Mouse (Mus musculus) heart, embryonic 11.5 days (tissue): ENCODE measurements at regions not wholly inside any gene's neighbourhood (a gene's known extent, or its start where the extent isn't known, plus 50 kb on each side); places are given as distances from the start of the nearest gene placed in this dataset.

Experiments
- ATAC-seq: fragments of 200-750 bp; cut with Nextera tagmentation; replicated peaks from 2 replicates; pipeline ENCODE4 v1.8.0; 2017; ENCODE audit warnings: moderate library complexity; ENCODE audit not compliant: insufficient number of reproducible peaks, low FRiP score, low TSS enrichment
- H3K27ac ChIP-seq: fragments of 300-500 bp; sonication (generic); 2 replicates; pipeline ENCODE4 v1.5.1; 2014; ENCODE audit warnings: mild to moderate bottlenecking, low read depth, low read length
- H3K27me3 ChIP-seq: fragments of 300-500 bp; sonication (generic); 2 replicates; pipeline ENCODE4 v1.6.1; 2014; ENCODE audit warnings: mild to moderate bottlenecking, low read length, mixed read lengths; ENCODE audit not compliant: control insufficient read depth, insufficient read depth
- H3K36me3 ChIP-seq: fragments of 300-500 bp; sonication (generic); 2 replicates; pipeline ENCODE4 v1.6.1; 2014; ENCODE audit warnings: mild to moderate bottlenecking, low read length, moderate library complexity, mixed read lengths; ENCODE audit not compliant: control insufficient read depth, insufficient read depth
- H3K4me1 ChIP-seq: fragments of 300-500 bp; sonication (generic); 2 replicates; pipeline ENCODE4 v1.6.1; 2014; ENCODE audit warnings: low read length; ENCODE audit not compliant: control insufficient read depth, insufficient read depth
- H3K4me2 ChIP-seq: fragments of 300-500 bp; sonication (generic); 2 replicates; pipeline ENCODE4 v1.6.1; 2014; ENCODE audit warnings: mild to moderate bottlenecking, moderate library complexity
- H3K4me3 ChIP-seq: fragments of 300-500 bp; sonication (generic); 2 replicates; pipeline ENCODE4 v1.5.1; 2014; ENCODE audit warnings: low read depth, low read length
- H3K9ac ChIP-seq: fragments of 300-500 bp; sonication (generic); 2 replicates; pipeline ENCODE4 v1.6.1; 2014; ENCODE audit warnings: mild to moderate bottlenecking, low read depth, low read length, moderate library complexity
- H3K9me3 ChIP-seq: fragments of 300-500 bp; sonication (generic); replicated peaks from 2 replicates; pipeline ENCODE4 v1.6.1; 2016; ENCODE audit warnings: low read length; ENCODE audit not compliant: control insufficient read depth
- WGBS: fragments of 180-500 bp; shearing (Covaris S2); extraction: QIAGEN DNeasy Blood & Tissue Kit; methylation state at CpG from one replicate; pipeline ENCODE4 v1.1.7; 2014; ENCODE audit not compliant: insufficient replicate concordance; 5-methylcytosine and 5-hydroxymethylcytosine counted together

DNA sequence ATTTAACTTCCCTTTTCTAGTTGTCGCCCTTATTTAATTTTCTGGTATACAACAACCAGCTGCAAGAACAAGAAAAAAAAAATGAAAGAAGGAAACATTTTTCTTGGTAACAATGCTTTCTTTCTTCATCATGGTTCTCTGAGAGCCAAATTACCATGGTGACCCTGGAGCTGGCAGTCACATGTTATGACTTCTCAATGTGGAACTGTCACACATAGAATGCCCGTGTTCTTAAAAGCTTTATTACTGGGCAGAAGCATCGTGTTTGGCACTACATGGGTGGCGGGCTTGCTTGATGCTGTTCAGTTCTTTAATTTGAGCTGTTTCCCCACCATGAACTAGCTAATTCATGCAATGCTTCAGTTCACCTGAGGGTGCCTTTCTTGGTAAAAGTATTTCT lies 504.7 kb upstream of the Got2 start:
- no peak overlapping the region for H3K9ac ChIP-seq
- H3K4me3 ChIP-seq = no peak overlapping the region
- no peak for ATAC-seq
- no peak overlapping the region for H3K27ac ChIP-seq
- H3K36me3 ChIP-seq = no peaks in the 10 kb centered on the region
- H3K4me1 ChIP-seq = no peaks in the 10 kb centered on the region
- WGBS = 76% methylated on average over 4 of the region's 4 CpGs
- H3K9me3 ChIP-seq = no peaks in the 10 kb centered on the region
- H3K27me3 ChIP-seq = no peaks in the 10 kb centered on the region
- no peak overlapping the region for H3K4me2 ChIP-seq

DNA sequence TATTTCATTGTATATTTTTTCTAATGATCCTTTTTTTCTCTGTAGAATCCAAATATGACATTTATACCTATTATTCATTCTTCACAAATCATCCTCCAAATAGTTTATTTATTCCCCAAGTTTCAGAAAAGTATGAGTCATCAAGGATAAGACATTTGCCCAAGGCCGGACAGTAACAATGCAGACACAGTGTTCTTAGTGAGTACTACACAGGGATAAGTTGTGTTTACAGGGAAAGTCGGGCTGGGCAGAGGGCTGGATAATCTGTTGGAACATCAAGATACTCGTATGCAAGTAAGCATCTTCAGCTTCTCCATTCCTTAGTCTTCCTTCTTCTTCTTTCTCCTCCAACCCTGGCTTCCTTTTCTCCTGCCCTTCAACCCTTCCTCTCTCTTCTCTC lies 500.9 kb upstream of the Got2 start:
- Histone ChIP-seq H3K9me3 (no peaks in the 10 kb centered on the region), H3K9ac (no peak overlapping the region), H3K27me3 (no peaks in the 10 kb centered on the region), H3K4me3 (no peak overlapping the region), H3K36me3 (no peaks in the 10 kb centered on the region), H3K4me1 (no peaks in the 10 kb centered on the region), H3K4me2 (no peak overlapping the region), H3K27ac (no peak overlapping the region)
- WGBS = 72% methylated on average over 3 of the region's 3 CpGs
- ATAC-seq = no peak

DNA sequence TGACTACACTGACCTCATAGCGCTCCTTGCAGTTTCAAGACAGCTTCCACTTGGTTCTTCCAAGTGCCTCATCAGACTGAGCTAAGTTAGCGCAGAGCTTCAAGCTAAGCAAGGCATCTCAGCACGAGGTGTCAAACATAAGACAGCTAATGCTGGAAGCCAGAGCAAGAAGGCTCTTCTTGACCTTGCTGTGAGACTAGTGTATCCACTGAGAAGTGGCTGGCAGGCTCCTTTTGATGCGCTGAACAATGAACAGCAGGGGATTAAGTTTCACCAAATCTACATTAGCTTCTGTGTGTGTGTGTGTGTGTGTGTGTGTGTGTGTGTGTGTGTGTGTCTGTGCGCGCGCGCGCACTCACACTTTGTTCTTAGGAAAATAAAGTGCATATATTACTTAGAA lies 482.2 kb upstream of the Got2 start:
- Histone ChIP-seq H3K9ac (no peak overlapping the region), H3K9me3 (no peaks in the 10 kb centered on the region), H3K4me3 (no peak overlapping the region), H3K4me2 (no peak overlapping the region), H3K36me3 (no peaks in the 10 kb centered on the region), H3K27me3 (no peaks in the 10 kb centered on the region), H3K27ac (no peak overlapping the region), H3K4me1 (no peaks in the 10 kb centered on the region; the same call in 1 of the 2 replicates)
- 84% methylated on average over 9 of the region's 9 CpGs for WGBS
- no peak for ATAC-seq

DNA sequence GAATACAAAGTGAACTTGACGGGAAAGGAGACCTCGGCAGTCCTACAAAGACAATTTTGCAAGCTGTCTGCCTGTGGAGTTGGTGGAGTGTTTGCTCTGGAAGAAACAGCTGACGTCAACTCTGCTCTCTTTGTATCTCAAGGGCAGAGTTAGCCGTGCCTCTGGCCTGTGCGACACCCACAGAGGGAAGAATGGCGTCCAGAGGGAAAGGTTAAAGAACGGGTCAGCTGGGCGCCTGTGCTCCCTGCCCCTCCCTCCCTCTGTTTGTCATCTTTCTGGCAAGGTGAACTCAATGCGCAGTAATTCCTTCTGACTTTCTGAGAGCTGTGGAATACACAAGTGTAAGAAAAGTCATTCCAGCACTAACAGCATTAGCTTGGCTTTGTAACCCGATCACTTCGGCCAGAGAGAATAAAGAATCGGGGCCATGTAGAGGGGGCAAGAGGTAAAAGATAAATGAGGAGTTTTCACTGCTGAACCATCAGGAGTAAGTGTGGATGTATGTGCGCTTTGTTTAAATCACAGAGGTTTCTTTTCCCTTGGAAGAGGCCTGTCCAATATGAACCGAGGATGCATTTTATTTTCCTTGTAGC lies 474.6 kb upstream of the Got2 start:
- 40% methylated on average over 14 of the region's 14 CpGs for WGBS

DNA sequence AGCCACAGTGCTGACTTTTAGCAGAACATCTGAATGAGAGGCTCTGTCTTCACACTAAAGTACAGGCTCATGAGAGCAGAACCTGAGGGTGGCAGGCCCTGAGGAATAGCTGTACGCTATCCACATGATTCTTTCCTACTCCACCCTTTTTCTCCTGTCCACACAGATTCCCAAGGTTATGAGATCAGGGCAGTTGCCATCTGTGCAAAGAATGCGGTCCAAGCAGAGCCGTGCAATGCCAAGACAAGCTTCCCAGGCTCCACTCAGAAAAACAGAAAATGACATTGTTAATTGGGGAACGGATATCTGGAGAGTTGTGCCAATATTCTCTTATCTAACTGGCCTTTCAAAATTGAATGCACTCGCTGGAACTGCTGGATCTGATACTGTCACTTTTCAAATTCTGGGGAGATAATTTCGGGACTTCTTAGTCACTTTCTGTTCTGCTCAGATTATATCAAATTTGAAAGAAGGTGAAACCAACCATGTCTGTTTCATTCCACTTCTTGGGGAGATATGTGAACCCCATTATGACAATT lies 462.3 kb upstream of the Got2 start:
- ATAC-seq = no peak
- Histone ChIP-seq H3K4me1 (no peaks in the 10 kb centered on the region), H3K27ac (no peak overlapping the region), H3K4me3 (no peak overlapping the region), H3K4me2 (no peak overlapping the region), H3K27me3 (no peaks in the 10 kb centered on the region), H3K9me3 (no peaks in the 10 kb centered on the region), H3K36me3 (no peaks in the 10 kb centered on the region), H3K9ac (no peak overlapping the region)
- WGBS = 64% methylated on average over 6 of the region's 6 CpGs

More for the DNA sequence above, 474.6 kb upstream of the Got2 start:
- H3K4me3 ChIP-seq = no peak overlapping the region
- H3K9me3 ChIP-seq = no peaks in the 10 kb centered on the region
- no peaks in the 10 kb centered on the region for H3K27me3 ChIP-seq
- no peaks in the 10 kb centered on the region for H3K36me3 ChIP-seq
- no peak overlapping the region for H3K27ac ChIP-seq
- no peaks in the 10 kb centered on the region for H3K4me1 ChIP-seq
- no peak overlapping the region for H3K9ac ChIP-seq
- ATAC-seq = no peak
- H3K4me2 ChIP-seq = 0 out of 2 replicates have a peak overlapping the region, but pooled peaks have one; percentile 8

DNA sequence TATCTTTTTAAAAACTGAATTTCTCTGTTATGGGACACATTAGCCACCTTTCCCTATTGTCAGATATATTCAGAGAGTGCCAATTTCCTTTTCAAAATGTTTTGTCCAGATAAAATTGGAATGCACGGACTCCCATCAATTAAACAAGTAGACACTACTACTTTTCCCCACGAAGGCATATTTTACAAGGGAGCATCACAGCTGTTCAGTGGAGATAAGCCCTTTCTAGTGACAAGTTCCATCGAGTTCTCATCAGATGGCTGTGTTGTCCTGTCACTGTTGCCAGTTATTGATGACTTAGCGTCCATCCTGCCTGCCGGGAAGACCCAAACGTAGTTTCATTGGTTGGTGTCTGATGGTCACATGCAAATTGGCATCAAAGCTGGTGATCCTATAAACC lies 461.2 kb upstream of the Got2 start:
- Histone ChIP-seq H3K4me3 (no peak overlapping the region), H3K27ac (no peak overlapping the region), H3K27me3 (no peaks in the 10 kb centered on the region), H3K9ac (no peak overlapping the region), H3K4me1 (no peaks in the 10 kb centered on the region), H3K36me3 (no peaks in the 10 kb centered on the region), H3K4me2 (no peak overlapping the region), H3K9me3 (no peaks in the 10 kb centered on the region)
- no peak for ATAC-seq
- 58% methylated on average over 6 of the region's 6 CpGs for WGBS

DNA sequence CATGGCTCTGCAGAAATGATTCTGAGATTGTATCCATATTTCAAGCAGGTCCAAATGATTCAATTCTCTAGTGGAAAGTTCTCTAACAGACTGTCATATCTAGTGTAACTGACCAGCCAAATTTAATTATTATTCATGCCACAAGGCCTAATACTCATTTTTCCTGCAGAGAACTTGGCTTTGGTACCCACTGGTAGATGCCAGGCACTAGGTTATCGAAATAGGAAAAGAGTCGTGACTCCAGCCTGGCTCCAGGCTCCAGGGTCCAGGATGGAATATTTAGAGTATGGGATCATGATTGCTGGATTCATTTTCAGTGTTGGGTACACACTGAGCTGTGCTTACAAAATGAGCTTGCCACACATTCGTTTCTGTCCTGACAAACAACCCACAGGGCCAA lies 452.4 kb upstream of the Got2 start:
- Histone ChIP-seq H3K9ac (no peak overlapping the region), H3K4me2 (no peak overlapping the region), H3K4me3 (no peak overlapping the region), H3K4me1 (no peaks in the 10 kb centered on the region), H3K36me3 (no peaks in the 10 kb centered on the region), H3K9me3 (no peaks in the 10 kb centered on the region), H3K27ac (no peak overlapping the region), H3K27me3 (no peaks in the 10 kb centered on the region)
- no peak for ATAC-seq
- WGBS = 74% methylated on average over 3 of the region's 3 CpGs

DNA sequence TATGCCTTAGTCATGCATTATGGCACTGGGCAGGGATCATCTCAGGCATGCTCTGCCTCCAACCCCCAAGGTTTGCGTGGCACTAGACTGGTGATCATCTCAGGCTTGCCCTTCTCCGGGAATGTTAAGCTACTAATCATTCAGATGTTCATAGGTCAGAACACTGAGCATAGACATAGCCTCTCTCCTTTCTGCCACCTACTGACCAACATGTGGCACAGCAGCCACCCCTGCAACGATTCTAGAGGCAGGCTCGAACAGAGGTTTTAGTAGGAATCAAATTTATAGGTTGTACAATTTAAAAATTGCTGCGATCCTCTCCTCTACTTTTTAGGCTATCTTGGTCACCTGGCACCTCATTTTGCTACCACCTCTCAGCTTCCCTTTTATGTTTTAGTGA lies 430.0 kb upstream of the Got2 start:
- no peaks in the 10 kb centered on the region for H3K27me3 ChIP-seq
- WGBS = 70% methylated on average over 5 of the region's 5 CpGs
- no peak overlapping the region for H3K9ac ChIP-seq
- no peaks in the 10 kb centered on the region for H3K9me3 ChIP-seq
- no peaks in the 10 kb centered on the region for H3K36me3 ChIP-seq
- no peak overlapping the region for H3K4me3 ChIP-seq
- no peak overlapping the region for H3K27ac ChIP-seq
- ATAC-seq = no peak
- H3K4me1 ChIP-seq = no peaks in the 10 kb centered on the region
- no peak overlapping the region for H3K4me2 ChIP-seq

DNA sequence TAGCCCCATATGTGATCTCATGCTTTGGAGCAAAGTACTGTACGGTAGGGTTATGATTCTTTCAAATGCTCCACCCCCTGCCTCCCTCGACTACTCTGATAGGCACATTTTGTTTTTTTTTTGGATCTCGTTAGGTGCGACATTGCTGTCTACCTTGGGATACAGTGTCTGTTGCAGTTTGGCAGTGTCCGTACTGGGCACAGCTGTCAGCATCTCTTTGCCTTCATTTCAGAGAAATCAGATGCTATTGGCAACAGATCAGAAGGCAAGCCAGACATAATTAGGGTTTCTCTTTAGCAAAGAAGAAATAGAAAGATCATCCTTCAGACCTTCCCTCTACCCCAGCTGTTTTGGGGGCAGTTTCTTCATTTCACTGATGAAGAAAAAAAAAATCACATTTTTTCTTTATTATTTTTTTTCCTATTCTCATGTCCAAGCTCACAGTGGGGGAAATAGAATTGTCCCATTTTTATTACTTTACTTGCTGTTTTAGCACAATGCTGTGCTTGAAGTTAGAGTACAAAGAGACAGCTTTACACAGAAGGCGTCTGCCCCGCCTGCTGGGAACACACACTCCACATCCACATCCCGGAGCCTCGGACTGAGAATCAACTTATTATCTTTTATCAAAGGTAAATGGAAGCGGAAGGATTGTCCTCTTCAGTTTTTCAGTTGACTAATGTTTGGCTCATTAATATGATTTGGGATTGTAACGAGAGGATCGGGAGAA lies 420.8 kb upstream of the Got2 start:
- WGBS = 80% methylated on average over 12 of the region's 12 CpGs
- no peaks in the 10 kb centered on the region for H3K36me3 ChIP-seq
- H3K27ac ChIP-seq = no peak overlapping the region
- no peak for ATAC-seq
- H3K27me3 ChIP-seq = no peaks in the 10 kb centered on the region
- no peaks in the 10 kb centered on the region for H3K4me1 ChIP-seq
- H3K4me2 ChIP-seq = no peak overlapping the region
- H3K4me3 ChIP-seq = no peak overlapping the region
- no peak overlapping the region for H3K9ac ChIP-seq
- H3K9me3 ChIP-seq = no peaks in the 10 kb centered on the region
